Mouse (Mus musculus): ENCODE results near the gene Fam222a.

Fam222a gene

GRCm38 (mm10) chr5:114583046-114583445 is 15.2 kb downstream of the Fam222a start:
- DNase-seq (ENCODE audit: low spot score in 2 of 2) = no peak

DNA sequence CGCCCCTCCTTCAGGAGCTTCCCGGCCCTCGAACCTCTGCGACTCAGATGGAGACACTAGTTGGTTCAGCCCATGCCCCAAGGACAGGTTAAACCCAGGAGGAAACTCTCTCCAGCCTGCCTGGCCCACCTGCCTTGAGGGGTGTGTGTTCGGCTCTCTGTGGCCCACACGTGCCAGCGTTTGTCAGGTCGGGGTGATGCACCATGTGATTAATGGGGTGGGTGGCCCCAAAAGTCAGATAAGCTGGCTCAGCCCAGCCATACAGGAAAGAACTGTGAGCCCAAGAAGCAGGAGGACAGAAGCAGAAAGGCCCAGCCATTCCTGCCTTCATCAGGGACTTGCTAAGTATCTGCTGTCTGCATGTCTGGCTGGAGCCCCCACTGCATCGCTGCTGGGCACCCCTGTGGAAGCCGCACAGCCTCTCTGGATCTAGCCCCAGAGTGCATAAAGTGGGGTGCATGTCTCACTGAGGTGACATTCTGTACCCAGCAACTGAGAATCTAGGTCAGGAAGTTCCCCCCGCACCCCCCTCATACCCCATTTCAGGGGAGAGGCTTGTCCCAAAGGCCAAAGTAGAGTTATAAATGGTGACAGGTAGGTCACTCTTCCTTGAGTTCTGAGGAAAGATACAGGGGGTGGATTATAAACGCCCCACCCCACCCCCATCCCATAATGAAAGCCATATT is 15.8 kb downstream of the Fam222a start:
- DNase-seq (ENCODE audit: low spot score in 2 of 2) = no peak

DNA sequence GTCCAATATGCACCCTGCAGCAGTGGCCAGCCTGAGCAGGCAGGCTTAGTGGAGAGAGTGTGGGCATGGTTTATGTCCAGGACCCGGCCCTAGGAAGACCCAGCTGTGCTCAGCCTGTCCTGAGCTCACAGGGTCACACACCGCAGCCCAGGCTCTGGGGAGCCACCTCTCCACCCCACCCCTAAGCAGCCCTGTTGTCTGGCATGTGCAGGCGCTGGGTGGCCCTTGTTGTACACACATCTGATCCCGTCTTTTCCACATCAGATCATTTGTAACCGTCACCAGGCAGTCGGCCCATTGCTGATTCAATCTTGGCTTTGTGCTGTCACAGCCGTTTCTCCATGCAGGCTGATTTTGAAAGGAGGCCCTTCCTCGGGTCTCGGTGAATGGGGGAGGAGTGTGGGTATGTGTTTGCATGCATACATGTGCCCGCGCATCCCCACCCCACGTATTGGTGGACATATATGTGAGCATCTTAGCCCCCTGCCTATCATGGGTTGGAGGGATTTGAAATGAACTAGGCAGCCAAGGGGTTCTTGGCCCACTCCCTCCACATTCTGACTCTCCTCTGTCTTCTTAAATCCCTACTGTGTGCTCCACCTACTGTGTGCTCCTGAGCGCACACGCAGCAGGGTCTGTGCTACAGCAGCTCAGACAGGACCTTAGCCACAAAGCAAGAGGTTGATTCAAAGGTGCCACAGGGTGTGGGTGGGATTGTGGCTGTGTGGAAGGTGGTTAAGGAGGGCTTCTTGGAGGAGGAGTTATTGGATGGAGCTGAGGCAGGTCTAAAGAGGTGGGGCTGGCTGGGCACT is 16.7 kb downstream of the Fam222a start:
- no peak for DNase-seq (ENCODE audit: low spot score in 2 of 2)

- DNase-seq (ENCODE audit: low spot score in 2 of 2) = no peak
Observed at GRCm38 (mm10) chr5:114585682-114586081, 17.9 kb downstream of the Fam222a start.

DNA sequence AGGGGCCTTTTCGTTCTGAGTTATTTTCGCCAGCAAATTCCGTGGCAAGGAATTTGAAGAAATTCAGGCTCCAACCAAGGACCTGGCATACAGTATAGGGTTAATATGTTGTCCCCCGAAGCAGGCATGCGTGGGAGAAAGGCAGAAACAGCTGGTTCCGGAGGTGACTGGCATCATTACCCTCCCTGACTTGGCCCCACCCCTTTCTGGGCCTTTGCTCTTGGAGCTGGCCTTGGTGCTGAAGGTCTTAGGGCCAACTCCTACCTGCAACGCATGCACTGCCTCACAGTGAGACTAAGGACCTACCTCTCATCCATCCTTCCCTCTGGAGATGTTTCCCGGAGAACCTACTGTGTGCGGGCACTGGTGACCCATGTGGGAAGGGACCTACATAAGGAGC is 20.1 kb downstream of the Fam222a start:
- peak in 1 of 2 experiments; percentile 26 for DNase-seq (ENCODE audit: low spot score in 2 of 2)

GRCm38 (mm10) chr5:114588416-114588815 is 20.6 kb downstream of the Fam222a start:
- no peak for DNase-seq (ENCODE audit: low spot score in 2 of 2)

- DNase-seq (ENCODE audit: low spot score in 2 of 2) = no peak
Observed at GRCm38 (mm10) chr5:114589026-114589425, 21.2 kb downstream of the Fam222a start.

- no peak for DNase-seq (ENCODE audit: low spot score in 2 of 2)
Observed at GRCm38 (mm10) chr5:114589454-114589853, 21.6 kb downstream of the Fam222a start.

- DNase-seq (ENCODE audit: low spot score in 2 of 2) = no peak
Observed at GRCm38 (mm10) chr5:114590043-114590913, 22.5 kb downstream of the Fam222a start.

DNA sequence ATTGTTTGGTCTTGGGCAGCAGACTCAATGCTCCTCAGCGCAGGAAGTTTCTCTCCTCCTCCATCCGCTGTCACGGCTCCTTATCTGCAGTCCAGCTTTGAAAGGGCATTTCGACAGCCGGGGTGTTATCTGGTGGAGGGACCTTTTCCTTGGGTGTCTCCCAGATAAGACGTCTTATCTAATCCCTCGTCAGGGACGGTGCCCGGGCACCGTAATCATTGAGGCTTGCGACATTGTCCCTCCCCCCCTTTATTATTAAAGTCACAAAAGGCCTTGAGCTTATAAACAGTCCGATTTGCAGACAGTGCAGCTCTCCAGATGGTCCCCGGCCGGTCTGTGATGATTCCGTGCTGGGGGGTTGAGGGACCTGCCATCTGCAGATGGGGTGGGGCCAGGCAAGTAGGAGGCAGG is 23.3 kb downstream of the Fam222a start:
- DNase-seq (ENCODE audit: low spot score in 2 of 2) = no peak

DNA sequence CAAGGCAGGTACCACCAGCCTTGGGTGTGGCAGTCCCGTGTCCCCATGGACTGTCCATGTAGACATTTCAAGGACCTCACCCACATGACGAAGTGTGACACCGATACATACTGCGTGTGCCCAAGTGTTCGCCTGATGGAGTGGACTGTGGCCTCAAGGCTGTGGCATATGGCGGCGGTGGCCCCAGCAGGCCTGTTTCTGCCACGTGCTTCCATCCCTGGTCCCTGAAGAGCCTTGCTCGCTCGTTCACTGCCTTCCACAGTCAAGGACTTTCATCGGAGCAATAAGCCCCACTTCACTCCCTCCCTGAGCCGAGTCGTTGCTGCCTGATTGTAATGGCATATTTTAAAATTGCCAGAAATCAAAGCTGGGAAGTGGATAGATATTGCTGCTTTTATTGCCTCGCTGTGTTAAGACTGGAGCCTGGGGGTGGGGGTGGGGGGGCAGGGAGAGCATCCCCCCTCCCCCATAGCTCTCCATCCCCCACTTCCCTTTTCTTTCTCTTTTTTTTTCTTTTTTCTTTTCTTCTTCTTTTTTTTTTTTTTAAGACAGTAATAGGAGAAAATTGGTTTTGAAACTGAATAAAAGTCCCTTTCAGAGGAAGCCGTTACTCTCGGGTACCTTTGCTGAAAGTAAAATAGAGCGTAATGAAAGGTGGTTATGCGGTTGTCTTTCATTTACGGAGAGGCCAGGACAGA is 24.8 kb downstream of the Fam222a start:
- DNase-seq (ENCODE audit: low spot score in 2 of 2) = no peak

DNA sequence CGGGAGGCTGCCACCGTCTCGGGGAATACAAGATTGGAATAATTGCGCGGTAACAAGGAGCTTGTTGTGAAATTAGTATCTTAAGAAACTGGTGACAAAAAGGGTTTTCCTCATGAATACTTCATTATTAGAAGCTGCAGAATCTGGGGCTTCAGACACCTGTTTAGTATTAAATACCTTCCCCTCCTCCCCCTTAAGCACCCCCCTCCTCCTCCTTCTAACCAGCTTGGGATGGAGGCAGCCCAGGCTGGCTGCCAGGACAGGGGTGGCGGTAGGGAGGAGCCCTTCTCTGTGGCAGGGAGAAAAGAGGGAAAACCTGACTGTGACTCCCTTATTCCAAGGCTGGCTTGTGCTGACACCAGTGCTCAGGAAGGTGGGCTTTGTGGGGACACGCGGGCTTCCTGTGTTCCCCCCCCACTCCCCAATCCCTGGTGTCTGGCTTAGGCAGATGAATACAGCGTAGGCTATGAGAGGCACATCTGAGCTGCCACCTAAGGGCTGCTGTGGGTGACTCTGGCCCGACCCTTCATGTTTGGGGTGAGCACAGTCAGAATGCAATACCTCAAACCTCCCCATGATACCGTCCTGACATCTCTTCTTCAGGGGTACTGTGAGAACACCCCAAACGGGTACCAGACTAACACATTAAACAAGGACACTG is 25.5 kb downstream of the Fam222a start:
- DNase-seq (ENCODE audit: low spot score in 2 of 2) = no peak

GRCm38 (mm10) chr5:114593949-114594348 is 26.1 kb downstream of the Fam222a start:
- DNase-seq (ENCODE audit: low spot score in 2 of 2) = no peak

GRCm38 (mm10) chr5:114594741-114595241 is 27.0 kb downstream of the Fam222a start:
- peak in 1 of 2 experiments; percentile 15 for DNase-seq (ENCODE audit: low spot score in 2 of 2)

DNA sequence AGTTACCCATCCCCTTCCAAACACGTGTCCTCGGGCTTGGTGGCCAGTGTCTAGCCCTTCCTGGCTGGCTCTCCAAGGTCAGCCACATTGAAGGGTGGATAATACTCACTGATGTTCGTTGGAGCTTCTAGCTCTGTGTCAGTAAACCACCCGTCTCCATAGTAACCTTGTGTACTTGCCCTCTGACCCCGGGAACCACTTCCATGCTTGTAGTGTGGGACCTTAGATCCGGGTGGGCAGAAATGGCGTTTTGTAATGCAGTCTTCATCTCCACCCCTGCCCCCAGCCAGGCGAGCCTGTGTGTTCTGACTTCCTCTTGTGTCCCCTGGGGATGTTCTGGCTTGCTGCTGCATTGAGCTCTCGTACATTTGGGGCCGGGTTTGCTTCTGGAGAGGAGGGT is 28.8 kb downstream of the Fam222a start:
- DNase-seq (ENCODE audit: low spot score in 2 of 2) = no peak

DNA sequence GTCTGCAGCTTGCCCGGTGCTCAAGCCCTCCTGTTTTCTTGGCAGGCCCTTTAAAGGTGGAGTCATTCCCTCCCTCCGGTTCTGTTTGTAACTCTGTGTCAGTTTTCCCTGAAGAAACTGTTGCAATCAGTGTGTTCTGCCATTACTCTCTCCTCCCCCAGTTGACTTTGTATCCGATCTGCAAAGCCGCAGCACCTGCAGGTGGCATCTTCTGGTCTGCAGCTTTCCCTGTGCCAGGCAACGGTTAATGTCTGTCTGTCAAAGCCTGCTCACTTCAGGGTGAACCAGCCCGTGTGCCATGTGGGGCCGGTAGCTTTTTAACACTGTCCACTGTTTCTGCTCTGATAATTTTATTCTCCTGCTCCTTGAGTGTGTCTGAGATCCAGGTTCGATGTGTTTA is 29.4 kb downstream of the Fam222a start:
- no peak for DNase-seq (ENCODE audit: low spot score in 2 of 2)

DNA sequence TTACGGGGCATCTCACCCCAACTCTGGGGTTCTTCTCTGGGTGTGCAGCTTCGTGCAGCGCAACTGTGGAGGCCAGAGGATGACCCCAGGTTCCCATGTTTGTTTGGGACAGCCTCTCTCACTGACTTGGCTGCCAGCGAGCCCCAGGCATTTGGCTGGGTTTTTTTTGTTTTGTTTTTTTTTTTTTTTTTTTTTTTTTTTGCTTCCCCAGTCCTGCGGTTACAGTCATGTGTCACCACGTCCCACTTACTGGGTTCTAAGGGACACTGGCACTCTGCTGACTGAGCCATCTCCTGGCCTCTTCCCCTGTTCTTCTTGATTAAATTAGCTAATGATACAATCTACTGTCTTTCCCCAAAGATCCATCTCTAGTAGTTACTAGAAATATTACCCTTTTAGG is 29.8 kb downstream of the Fam222a start:
- DNase-seq (ENCODE audit: low spot score in 2 of 2) = no peak

DNA sequence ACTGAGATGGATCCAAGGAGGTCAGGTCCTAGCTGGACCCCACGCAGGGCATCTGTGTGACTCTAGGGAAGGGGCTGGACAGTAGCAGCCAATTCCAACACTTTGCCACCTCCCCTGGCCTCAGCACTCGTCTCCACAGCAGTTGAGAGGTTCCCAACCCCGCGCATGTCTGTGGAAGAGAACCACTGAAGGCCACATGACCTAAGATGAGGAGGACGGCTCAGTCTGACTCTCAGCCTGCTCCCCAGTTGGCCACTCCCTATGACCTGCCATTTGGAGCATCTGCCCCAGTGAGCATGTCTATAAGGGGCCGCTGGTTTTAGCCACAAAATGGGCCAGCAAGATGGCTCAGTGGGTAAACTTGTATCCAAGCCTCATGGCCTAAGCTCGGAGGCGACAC is 34.2 kb downstream of the Fam222a start:
- no peak for DNase-seq (ENCODE audit: low spot score in 2 of 2)

DNA sequence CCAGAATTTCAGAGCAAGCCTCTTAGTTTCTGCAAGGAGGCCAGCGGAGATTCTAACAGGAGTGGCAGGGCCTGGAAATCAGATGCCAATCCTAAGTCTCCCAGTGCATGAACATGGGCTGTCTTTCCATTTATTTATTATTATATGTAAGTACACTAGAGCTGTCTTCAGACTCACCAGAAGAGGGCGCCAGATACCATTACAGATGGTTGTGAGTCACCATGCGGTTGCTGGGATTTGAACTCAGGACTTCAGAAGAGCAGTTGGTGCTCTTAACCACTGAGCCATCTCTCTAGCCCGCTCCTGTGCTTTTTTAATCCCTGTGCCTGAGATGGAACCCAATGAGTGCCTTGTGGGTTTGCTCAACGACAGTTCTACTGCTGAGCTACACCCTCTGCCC is 36.2 kb downstream of the Fam222a start:
- no peak for DNase-seq (ENCODE audit: low spot score in 2 of 2)

DNA sequence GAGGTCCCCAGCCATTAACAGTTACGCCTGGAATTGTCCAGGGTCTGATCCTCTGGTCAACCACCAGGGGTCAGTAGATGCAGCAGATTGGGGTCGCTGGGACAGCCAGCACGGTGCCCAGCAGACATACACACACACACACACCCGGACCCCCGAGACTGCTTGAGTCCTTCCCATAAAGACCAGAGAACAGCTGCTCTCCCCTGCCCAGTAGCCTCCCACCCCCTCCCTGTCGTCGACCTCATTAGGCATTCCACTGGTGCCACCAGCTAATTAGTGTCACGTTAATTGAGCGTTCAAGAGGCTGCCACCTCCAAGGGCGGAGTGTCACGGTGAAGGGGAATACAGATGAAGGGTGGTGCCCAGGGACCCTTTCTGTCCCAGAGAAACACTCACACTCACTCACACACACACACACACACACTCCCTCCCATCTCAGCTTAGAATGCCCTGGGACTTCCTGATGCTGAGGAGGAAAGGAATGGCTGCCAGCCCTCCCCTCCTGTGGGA is 37.0 kb downstream of the Fam222a start:
- no peak for DNase-seq (ENCODE audit: low spot score in 2 of 2)

GRCm38 (mm10) chr5:114605981-114606380 is 38.2 kb downstream of the Fam222a start:
- DNase-seq (ENCODE audit: low spot score in 2 of 2) = no peak
